Mouse (Mus musculus): ENCODE data around the gene Eci1. TPM values are rescaled to one million over a fixed set of nuclear protein-coding genes. Genes with fewer than 3 reads are reported as not detected.
"Not testable (repeated sequence)": the region's sequence is repeated elsewhere in the genome, so short reads cannot be mapped to it uniquely, and the experiment has no call there.

Gene Eci1
- total RNA-seq, 4 experiments from 2014 or later: 455 to 534 (median 495) TPM

- DNase-seq (ENCODE audit: low spot score): no peak
These were observed 13.9 kb downstream of the Eci1 start for GRCm38 (mm10) chr17:24440377-24440776.

GRCm38 (mm10) chr17:24441148-24441547 is 14.7 kb downstream of the Eci1 start:
- no peak for DNase-seq (ENCODE audit: low spot score)

- no peak for DNase-seq (ENCODE audit: low spot score)
These were observed 15.7 kb downstream of the Eci1 start for GRCm38 (mm10) chr17:24442107-24442506.

DNA sequence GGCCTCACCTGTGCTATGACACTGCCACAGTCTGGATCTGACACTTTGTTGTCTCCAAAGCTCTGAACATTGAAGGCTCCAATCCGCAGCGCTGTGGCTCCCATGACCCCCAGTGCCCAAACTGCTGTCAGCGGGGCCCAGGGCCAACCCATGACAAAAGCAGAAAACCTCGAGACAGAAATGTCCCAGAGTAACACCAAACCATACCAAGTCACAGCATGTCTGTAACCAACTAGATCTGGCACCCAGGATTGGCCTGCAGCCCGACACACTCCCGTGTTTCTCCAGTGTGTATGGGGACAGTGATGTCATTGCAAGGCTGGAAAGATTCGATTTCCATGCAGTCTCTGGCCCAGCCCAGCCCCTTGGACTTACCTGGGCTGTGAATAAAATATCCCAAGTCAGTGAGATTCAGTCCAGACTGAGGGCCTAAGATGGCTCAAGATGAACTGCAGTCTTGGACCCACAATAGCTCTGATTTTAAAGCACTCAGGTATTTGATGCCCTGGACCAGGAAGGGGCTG is 16.3 kb downstream of the Eci1 start, which contains the start of gene Dnase1l2:
Gene Dnase1l2 (minus strand): TSS at position 474 of the 524 bp plus-strand sequence.
- no peak for DNase-seq (ENCODE audit: low spot score)

DNA sequence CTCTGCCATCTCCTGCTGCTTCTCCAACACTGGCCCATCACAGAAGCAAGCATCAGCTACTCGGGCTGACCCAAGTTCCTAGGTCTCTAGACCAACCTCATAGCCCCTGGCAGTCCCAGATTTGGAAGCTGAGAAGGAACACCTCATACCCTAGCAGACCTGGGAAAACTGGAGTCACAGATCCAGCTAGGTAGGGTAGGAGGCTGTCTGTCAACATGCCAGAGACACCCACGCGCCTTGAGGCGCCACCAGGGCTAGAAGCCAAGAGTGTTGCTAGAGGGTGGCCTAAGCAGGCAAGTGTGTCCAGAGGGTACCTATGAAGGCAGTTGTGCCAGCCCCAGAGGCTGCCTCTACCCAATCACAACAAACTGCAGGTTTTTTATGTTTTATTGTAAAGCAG is 17.0 kb downstream of the Eci1 start:
- no peak for DNase-seq (ENCODE audit: low spot score)

DNA sequence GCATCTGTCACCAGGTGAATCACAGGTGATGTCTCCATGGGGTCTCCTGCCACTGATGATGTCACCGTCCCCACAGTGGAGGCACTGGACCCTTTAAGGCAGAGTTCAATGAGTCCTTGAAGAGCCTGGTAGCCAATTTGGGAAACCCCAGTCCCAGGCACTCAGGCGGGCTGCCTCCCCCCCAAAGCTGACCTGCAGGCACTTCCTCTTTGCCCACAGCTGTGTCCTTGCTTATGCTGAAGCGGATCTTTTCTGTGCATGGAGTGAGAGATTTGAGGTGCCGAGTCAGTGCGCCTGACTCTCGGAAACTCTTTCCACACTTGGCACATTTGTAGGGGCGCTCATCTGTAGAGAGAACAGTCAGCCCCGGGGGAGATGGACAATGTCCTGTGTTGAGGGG is 20.1 kb downstream of the Eci1 start:
- no peak for DNase-seq (ENCODE audit: low spot score)

DNA sequence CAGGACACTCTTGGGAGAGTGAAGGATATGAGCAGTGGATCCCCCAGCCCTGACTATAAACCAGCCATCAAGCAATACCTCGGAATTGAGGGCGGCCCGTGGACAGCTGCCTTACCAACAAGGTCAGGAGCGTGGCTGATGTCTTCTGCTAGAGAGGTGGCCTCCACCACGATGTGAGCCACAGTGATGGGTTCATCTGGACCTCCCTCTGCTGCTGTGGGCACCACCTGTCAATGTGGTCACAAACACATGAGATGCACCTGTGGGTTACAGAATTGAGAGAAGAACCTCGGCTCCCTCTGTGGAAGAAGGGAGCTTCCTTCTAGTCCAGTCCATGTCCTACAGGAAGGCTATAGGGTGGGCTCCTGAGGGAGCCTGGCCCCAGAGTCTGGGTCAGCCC is 23.1 kb downstream of the Eci1 start:
- no peak for DNase-seq (ENCODE audit: low spot score)

DNA sequence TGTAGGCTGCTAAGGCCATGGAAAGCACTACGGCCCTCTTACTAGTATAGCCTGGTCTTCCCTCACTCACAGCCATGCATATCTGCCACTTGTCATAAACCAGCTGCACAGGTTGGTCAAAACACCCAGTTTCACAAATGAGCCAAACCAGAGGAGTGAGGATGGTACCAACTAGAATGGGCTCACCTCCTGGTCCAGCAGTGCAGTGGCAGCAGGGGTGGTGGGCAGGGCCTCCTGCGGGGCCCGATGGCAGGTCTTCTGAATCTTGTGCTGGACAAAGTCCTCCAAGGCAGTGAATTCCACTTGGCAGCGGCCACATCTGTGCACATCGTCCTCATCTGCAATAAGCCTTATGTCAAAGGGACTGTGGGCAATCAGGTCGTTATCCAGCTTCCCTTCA is 24.8 kb downstream of the Eci1 start:
- DNase-seq (ENCODE audit: low spot score): no peak

DNA sequence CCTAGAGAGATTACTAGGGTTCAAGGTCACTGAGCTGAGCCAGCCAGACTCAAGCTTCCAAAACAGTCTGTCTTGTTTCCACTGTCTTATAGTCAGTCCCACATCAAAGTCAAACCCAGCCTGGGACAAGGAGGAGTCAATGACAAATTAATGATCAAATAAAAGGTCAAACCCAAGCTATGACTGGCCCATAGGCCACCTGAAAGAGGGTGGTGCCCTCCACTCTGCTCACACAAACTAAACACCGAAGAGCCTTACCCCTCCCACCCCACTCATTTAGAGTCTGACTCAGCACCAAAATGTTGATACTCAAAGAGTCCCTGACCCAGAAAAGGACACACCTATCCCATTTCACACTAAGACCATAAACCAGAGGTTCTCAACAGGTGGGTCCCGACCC is 26.9 kb downstream of the Eci1 start:
- no peak for DNase-seq (ENCODE audit: low spot score)

GRCm38 (mm10) chr17:24454218-24454755 is 27.8 kb downstream of the Eci1 start:
- DNase-seq (ENCODE audit: low spot score): no peak

DNA sequence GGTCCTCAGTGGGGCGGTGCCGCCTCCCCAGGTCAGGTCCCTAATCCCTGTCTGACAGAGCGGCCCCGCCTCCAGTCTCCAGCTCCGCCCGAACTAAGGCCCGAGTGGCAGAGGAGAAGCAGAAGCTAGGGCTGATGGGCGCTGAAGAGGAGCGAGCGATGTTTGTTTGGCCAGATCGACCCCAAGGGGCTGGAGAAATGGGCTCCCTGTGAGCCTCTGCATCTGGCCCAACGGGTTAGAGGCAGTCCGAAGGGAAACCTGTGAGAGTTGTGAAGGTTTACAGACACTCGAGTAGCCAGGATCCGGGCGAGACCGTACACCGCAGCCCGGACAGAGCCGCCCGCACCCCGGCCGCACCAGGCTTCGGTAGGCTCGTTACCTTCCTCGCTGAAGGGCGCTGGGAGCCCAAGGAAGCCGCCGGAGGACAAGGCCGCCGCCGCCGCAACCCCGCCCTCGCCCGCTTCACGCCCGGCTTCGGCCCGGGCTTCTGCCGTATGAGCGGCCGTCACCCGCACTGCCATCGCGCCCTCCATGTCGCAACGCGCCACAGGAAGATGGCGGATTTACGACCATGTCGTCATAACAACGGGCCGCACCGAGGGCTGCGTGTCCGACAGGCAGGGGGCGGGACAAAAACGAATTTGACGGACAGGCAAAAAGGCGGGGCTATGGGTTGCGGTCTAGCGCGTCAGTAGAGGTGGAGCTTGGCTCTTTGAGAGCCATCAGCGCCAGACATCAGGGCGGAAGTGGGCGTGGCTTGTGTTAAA is 28.5 kb downstream of the Eci1 start:
- peak; percentile 99 for DNase-seq (ENCODE audit: low spot score)

- DNase-seq (ENCODE audit: low spot score): not testable (repeated sequence)
These were observed 29.2 kb downstream of the Eci1 start for GRCm38 (mm10) chr17:24455523-24456206.

DNA sequence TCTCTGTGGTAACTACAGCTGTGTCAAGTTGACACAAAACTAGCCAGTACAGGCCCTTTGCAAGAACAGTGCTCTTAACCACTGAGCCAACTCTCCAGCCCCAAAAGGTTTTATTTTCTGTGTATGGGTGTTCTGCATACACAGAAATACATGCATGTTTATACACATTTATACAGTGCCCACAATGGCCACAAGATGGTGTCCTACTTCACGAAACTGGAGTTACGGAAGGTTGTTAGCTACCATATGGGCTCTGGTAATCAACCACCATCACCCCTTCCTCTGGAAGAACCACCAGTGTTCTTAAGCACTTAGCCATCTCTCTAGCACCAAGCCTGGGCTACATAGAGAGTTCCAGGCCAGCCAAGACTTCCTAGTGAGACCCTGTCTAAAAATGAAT is 35.1 kb downstream of the Eci1 start:
- no peak for DNase-seq (ENCODE audit: low spot score)

- no peak for DNase-seq (ENCODE audit: low spot score)
These were observed 36.5 kb downstream of the Eci1 start for GRCm38 (mm10) chr17:24462932-24463331.

DNA sequence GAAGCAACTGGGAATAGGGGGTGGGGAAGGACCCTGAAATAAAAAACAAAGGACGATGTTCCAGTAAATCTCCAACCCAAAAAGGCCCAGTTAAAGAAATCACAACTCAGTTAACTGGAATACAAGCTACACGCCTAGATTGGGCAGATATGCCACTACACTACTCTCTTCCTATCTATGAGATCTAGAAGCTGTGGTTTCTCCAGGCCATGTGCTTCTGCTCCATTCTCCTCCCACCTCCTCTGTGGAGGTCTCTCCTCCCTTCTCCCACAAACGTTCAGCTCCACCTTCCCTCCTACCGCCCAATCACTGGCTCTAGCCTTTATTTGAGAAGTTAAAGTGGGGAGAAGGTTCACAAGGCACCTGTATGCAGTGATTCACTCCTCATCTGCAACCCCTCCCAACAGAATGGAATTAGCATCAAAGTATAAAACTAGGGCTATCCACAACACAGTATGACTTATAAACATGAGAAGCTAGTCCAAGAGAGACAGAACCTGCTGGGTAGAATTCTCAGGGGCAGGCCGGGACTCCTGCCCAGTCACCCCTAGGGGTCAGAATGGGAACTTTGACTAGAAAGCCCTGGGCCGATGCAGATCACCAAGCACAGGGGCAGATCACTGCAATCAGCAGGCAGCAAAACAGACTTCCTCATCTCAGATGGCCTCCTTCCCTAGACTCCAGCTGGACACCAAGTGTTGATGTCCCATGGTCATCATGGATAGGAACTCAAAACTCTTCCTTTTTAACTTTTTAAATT is 37.1 kb downstream of the Eci1 start:
- DNase-seq (ENCODE audit: low spot score): no peak

DNA sequence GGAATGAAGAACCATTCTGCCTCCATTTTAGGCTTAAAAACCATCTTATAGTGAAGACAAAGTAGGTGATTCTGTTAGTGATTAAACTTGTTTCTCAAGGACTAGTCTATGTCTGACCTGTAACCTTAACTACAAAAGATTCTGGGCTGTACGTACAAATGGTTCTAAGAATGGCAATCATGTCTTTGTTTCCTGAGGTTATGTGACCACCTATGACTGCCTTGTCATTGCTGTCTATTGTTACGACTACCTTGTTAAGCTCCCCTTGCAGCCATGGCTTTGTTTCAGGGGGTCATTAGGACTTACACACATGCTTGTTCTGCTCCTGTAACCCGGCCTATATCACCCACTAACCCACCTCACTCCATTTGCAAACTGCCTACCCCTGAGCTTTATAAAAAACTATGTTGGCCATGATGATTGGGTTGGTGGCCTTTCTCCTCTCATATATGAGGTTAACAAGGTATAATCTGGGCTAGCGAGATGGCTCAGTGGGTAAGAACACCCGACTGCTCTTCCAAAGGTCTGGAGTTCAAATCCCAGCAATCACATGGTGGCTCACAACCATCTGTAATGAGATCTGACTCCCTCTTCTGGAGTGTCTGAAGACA is 42.3 kb downstream of the Eci1 start:
- no peak for DNase-seq (ENCODE audit: low spot score)

DNA sequence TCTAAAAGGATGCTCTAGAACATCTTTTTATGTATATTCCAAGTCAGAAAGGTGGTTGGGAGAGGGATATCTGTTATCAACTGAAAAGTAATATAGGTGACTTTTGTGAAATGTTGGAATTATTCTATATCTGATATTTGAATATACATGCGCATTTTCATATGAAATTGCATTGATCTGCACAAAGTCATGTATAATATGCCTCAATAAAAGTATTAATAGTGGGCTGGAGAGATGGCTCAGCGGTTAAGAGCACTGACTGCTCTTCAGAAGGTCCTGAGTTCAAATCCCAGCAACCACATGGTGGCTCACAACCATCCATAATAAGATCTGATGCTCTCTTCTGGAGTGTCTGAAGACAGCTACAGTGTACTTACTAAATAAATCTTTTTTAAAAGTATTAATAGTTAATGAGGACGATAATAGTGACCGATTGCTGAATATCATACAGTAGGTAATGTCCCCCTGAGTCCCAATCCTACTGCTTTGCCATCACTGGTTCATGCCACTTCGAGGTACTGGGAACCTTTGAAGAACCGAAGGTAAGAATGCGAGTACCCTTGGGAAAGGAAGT is 43.0 kb downstream of the Eci1 start:
- no peak for DNase-seq (ENCODE audit: low spot score)

DNA sequence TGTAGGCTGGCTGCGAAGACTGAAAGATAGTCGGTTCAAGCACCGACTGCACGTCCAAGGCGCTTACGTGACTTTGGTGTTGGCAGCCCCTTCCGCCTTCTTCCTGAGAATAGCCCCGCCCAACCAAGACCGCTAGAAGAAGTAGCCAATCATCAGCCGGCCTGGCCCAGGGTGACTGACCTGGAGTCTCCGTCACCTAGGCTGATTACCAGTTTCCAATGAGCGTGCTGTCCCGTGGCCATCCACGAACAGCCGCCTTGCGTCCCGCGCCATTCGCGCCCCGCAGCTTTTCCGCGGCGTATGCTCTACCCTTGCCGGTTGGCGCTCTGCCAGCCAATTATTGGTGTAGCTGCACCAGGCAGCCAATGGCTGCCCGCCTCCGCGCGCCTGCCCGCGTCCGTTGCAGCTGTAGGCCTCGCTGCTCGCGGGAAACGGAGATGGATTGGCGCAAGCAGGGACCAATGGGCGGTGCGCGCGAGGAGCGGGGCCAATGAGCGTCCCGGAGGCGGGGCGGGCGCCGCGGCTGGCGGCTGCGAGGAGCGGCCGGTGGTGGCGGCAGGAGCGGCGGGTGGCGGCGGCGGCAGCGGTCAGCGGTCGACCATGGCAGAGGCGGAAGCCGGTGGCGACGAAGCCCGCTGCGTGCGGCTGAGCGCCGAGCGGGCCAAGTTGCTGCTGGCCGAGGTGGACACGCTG is 43.6 kb downstream of the Eci1 start, which contains the start of the genes E4f1 and Pgp:
Gene E4f1 (minus strand): TSS at position 404 of the 693 bp plus-strand sequence.
Gene Pgp (plus strand): TSS at position 483 of the 693 bp plus-strand sequence.
- peak; percentile 98 for DNase-seq (ENCODE audit: low spot score)

- DNase-seq (ENCODE audit: low spot score): no peak
These were observed 44.5 kb downstream of the Eci1 start for GRCm38 (mm10) chr17:24470701-24471527.

All from heart, adult 8-10 months (tissue).